Mouse (Mus musculus) embryonic stem cell, embryonic (primary cell): Measurements from ENCODE around the gene Rbms3.

Experiments used
- CTCF ChIA-PET, 4 experiments: fragments of 300-600 bp in 2 of 4; fragments of 350-600 bp in 2 of 4; sonication (Branson Sonifier 250); formaldehyde crosslinking; loops; one replicate each; lab custom pipeline; 2022; ENCODE audit warnings: inconsistent platforms in 2 of 4; lab: Charles Lee
- POLR2A ChIA-PET, 4 experiments: fragments of 300-600 bp in 2 of 4; fragments of 350-600 bp in 2 of 4; sonication (Branson Sonifier 250); formaldehyde crosslinking; loops; one replicate each; lab custom pipeline; 2022; ENCODE audit warnings: antibody characterized with exemption in 4 of 4, inconsistent platforms in 1 of 4; lab: Charles Lee

The Rbms3 gene

DNA sequence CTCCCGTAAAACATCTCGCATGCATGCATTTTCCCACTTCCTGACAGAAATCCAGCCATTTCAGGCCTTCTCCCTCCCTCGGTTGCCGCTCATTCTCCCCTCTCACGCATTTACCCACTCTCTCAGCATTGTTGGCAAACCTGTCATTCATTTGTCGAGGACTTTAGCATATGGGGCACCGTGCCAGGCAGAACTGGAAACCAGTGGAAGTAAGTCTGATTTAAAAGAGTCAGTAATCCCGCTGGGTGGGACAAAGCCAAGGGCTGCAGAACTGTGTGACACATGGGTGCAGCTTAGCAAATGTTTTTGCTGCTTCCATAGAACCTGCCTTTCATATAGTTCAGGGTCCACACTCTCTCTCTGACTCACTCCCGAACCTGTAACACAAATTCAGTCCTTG is 241.7 kb downstream of the Rbms3 start:
- CTCF ChIA-PET, result no interaction called here
- POLR2A ChIA-PET, result no interaction called here

DNA sequence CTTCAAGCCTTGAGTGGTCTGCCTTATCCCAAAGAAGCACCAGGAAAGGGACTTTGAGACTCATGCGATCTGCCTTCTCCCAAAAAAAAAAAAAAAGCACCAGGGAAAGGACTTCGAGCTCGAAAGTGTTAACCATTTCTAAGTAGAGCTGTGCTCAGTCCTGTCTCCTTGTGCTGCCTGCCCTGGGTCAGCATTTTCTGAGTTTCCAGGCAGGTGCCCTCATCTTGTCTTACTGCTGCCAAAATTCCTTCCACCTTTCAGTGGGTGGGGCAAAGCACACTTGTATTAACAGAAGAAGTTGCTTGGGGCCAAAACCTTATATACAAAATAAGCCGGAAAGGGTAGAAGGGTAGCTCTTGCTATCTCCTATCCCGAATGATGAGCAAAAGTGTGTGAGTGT is 248.8 kb downstream of the Rbms3 start:
- ChIA-PET CTCF (interaction anchor here in 1 of 4 experiments (0.6 kb wide), 1 partner anchor 1907 kb away, joined by 5 read pairs; no protein-coding TSS in a partner anchor), POLR2A (no interaction called here)

DNA sequence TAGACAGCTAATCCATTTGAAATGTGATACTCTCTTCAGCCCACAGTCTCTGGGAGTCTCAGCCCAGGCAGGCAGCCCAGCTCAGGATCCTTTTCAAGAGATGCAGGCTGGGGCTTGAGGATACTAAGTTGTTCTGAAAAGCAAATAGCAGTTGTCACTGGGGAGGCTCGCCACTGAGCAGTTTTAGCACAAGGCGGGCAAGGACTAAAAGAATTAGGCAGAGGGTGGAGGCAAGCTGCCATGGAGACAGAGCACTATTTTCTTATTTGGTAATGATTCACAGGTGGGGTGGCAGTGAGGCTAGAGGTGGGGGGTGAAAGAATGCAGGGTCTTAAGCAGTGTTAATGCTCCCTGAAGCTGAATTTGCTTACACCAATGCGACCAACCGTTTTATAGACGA is 249.6 kb downstream of the Rbms3 start:
- ChIA-PET POLR2A (no interaction called here), CTCF (no interaction called here)

DNA sequence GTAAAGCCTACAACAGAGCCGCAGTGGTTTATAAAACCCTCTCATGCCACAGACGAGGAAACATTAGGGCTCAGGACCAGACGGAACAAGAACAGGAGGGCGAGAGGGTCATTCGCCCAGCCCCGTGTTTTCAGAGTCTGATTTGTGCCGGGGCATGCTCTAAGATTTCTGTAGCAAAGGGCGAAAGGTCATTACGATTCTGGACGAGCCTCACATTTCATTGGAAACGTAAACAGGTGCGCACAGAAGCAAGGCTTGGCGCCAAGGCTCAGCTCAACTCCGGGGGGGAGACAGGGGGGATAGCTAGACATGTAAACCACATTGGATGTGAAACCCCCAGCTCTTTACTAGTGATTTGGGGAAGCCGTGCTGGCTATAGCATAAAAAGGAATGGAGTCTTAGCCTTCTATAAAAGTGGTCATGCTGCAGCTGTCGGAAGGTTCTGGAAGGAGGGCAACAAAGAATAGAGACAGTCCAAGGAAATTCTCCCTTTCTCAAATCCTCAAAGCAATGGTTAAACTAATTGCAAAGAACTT is 250.2 kb downstream of the Rbms3 start:
- ChIA-PET CTCF (no interaction called here), POLR2A (interaction anchor here in 1 of 4 experiments (0.6 kb wide), 1 partner anchor 40 kb away, joined by 6 read pairs; no protein-coding TSS in a partner anchor)

DNA sequence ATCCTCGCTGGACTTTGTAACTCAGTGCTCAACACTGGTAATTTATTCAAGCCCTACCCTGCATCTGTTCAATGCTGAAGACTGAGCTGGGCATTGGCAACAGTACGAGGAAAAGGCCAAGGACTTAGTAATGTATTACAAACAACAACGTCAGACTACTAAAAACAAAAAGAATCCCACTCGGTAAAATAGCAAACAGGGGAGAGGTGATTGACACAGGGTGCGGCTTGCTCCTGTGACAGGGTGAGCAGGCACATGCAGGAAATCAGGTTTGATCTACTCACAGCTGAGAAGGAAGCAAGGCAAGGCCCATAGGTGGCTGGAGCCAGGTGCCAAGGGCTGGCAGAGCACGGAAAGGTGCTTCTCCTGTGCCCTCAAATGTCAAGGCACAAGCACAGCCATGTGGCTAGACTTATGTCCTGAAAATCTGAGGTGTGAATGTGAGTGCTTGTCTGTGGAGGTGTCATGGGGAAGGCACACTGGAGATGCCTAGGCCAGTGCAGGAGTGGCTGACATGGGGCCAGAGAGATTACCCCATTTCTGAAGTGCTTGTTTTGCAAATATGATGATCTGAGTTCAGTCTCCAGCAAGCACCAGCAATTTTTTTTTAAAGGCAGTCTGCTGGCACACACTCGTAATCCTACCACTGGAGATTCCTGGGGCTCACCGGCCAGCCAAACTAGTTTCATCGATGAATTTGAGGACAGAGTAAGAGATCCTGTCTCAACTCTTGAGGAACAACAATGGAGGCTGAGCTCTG is 251.4 kb downstream of the Rbms3 start:
- POLR2A ChIA-PET, result interaction anchor here in 1 of 4 experiments (0.7 kb wide), 1 partner anchor 19 kb away, joined by 5 read pairs; no protein-coding TSS in a partner anchor
- CTCF ChIA-PET, result interaction anchor here in 1 of 4 experiments (0.7 kb wide), 1 partner anchor 597 kb away, joined by 3 read pairs; no protein-coding TSS in a partner anchor

DNA sequence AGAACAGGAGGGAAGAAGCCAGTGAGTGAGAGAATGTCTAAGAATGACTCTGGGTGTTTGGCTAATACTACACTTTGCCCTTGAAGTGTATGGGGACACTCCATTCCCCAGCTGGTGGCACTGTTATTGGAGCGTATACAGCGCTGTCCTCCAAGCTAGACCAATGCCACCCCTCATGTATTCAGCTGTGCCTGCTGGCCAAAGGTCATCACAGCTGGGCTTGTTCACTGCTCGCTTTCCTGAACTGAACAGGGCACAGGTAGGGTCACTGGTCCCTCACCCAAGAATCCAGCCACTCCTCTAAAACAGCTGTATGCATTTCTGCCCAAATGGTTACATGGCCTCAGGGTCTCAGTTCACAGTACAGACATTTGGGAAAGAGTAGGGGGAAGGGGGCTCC is 253.9 kb downstream of the Rbms3 start:
- ChIA-PET CTCF (no interaction called here), POLR2A (interaction anchor here in 1 of 4 experiments (1.3 kb wide), 1 partner anchor 20 kb away, joined by 3 read pairs; no protein-coding TSS in a partner anchor)

DNA sequence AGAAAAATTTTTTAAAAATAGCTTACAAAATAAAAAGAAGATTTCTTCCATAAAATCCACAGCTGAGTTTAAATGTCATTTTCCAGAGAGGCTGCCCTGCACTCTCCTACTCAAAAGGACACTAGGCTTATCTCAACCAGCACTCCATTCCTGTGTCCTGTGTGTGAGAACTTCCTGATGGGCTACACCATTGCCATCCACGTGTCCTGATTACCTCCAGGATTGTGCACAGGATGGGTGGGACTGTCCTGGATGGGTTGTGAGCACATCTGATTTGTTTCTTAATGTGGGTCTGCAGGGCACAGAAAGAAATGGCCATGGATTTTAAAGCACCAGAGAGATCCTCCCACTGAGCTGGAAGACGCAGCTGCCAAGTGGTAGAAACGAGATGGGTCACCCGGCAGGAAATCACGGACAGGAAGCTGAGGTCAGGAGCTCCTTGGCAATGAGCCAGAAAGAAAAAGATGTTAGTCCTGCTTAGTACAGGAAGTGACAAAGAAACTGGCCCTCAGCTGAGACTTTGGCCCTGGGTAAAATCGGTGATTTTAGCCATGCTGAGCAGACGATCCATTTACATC is 256.5 kb downstream of the Rbms3 start:
- ChIA-PET CTCF (no interaction called here), POLR2A (interaction anchor here in 1 of 4 experiments (1.0 kb wide), 1 partner anchor 10 kb away, joined by 3 read pairs; no protein-coding TSS in a partner anchor)

DNA sequence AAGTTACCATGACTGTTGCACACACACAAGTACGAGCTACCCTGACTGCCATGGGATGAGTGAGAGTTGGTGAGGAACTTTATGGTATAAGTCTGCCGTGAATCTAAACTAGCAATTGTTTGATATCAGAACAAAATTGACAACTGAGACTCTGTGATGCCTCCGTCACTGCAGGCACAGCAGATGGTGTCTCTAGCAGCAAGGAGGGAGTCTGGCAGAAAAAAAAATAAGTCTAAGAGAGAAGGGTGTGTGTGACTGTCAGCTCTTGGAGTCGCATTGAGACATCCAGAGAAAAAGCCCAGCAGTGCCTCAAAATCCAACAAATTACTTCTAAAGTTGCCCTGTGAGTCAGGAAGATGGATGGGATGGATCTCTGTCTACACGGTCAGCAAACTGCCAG is 257.7 kb downstream of the Rbms3 start:
- ChIA-PET CTCF (no interaction called here), POLR2A (no interaction called here)

DNA sequence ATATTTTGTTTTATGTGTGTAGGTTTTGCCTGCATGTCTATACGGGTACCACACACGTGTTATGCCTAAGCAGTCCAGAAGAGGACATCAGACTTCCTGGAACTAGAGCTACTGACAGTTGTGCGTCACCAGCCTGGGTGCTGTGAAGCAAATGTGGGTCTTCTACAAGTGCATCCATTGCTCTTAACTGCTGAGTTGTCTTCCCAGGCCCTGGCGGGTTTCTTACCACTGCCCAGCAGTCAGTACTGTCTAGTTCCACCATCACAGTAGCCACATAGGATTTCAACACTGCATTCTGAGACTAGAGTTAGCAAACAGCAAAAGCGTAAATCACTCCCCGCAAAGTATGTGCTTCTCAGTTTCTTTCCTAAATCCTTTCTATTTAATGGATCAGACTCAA is 259.6 kb downstream of the Rbms3 start:
- ChIA-PET POLR2A (no interaction called here), CTCF (no interaction called here)

DNA sequence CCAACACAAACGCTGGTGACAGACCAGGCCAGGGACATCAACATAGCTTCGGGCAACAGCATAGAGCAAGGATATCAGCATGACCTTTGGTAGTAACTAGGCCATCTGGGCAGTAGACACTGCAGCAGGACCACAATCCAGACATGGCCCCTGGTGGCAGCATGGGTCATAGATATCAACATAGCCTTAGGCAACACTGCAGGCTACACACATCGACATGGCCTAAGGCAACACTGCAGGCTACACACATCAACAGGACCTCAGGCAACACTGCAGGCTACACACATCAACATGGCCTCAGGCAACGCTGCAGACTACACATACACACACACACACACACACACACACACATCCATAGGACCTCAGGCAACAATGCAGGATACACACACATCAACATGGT is 261.7 kb downstream of the Rbms3 start:
- ChIA-PET POLR2A (no interaction called here), CTCF (no interaction called here)

DNA sequence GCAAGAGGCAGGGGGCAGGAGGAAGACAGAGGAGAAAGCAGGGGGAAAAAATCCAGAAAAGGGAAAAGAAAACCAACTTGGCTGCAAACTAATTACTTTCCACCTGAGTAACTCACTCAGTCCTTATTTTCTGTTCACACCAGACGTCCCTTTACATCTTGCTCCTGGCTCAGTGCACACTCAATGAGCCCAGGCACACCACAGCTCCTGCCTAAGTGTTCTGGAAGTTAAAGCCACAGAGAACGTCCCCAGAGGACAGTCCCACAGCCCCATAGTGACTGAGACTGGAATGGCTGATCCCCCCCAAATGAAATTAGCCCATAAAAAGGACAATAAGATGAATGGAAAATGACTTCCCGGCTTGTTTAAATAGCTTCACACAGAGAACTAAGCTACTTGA is 265.1 kb downstream of the Rbms3 start:
- POLR2A ChIA-PET, result no interaction called here
- CTCF ChIA-PET, result interaction anchor here in 1 of 4 experiments (1.8 kb wide), 1 partner anchor 9 kb away, joined by 5 read pairs; no protein-coding TSS in a partner anchor

DNA sequence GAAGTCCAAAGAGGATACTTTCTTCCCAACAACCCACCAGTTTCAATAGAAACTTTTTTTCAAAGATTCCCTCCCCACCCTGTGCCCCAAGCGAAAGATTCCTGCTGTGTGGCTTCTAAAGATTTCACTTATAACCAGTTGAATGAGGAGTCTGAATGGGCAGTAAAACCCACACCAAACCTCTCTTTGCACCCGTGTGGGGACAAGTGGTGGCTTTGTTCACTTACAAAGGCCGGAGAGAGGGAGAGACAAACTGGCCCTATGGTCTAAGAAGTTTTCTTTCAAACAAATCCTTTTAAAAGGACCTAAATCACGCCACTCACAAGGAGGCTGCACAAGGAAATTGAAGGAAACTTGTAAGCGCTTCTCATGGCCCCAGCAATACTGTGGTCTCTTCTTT is 268.3 kb downstream of the Rbms3 start:
- POLR2A ChIA-PET, result no interaction called here
- CTCF ChIA-PET, result no interaction called here

DNA sequence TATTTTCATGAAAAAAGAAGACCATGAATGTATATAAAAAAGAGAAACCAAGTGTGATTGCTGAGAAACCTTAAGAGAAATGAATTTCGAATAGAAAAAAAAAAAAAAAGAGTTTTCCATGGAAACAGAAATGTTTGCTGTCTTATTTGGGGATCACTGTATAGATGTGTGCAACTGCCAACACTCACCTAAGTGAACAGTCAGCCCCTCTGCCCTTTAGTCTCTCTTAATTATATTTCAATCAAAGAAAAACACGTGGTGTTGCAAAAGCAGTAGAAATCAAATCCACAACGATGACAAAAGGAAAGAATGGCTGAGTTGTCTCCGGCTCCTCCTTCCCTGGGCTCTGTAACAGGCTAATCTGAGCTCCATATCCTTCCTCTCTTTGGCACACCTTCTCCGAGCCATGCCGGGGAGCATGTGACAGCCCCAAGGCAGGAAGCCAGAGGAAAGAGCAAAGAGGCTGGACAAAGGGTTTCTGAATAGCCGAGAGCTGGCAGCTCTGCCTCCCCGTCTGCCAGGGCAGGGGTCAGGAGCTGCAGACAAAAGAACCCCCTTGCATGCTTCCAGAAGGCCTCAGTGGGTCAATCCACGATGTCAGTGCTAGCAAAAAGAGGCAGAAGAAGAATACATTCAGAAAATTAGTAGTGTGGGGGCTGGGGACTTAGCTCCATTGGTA is 272.8 kb downstream of the Rbms3 start:
- POLR2A ChIA-PET, result interaction anchor here in 2 of 4 experiments (0.5 to 0.7 kb wide), 2 partner anchors 46 to 77 kb away, joined by 3 to 4 read pairs; no protein-coding TSS in a partner anchor
- CTCF ChIA-PET, result interaction anchor here in 1 of 4 experiments (1.4 kb wide), 1 partner anchor 379 kb away, joined by 3 read pairs; no protein-coding TSS in a partner anchor

DNA sequence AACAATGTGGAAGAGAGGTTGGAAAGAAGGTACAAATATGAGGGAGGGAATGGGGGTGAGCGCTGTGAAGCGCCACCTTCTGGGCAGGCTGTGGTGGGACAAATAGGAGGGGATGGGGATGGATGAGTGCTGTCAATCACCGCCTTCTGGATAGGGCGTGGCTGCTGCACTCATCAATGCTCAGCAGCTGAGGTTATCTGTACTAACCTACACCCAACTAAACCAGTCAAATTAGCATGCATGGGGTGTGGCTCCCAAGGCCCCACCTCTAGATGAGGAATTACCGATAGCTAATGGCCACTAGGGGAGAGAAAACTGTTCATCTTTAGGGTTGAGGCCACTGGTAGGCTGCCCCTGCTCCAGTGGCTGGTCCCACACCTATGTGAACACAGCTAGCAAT is 274.2 kb downstream of the Rbms3 start:
- CTCF ChIA-PET, result interaction anchor here (0.5 to 1.1 kb wide), 6 partner anchors 9 to 284 kb away, joined by 3 to 17 read pairs (median 4); no protein-coding TSS in a partner anchor
- POLR2A ChIA-PET, result interaction anchor here in 1 of 4 experiments (1.2 kb wide), 1 partner anchor 20 kb away, joined by 3 read pairs; no protein-coding TSS in a partner anchor

DNA sequence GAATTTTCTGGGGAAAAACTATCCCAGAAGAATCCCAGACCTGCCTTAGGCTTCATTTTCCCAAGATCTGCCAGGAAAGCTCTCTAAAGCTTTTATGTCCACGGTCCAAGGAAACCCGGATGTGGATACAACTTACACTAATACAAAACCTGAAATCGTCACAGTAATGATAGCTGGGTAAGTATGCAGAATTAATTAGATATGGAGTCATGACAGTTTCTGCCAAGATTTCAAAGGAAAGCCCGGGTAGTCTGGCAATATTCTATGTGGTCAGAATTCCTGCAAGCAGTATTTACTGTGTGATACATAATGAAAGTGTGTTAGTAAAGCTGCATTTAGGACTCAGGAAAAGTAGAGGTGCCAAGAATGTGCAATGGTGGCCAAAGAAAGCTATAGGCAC is 287.4 kb downstream of the Rbms3 start:
- CTCF ChIA-PET, result no interaction called here
- POLR2A ChIA-PET, result interaction anchor here in 1 of 4 experiments (1.2 kb wide), 1 partner anchor 10 kb away, joined by 4 read pairs; no protein-coding TSS in a partner anchor

DNA sequence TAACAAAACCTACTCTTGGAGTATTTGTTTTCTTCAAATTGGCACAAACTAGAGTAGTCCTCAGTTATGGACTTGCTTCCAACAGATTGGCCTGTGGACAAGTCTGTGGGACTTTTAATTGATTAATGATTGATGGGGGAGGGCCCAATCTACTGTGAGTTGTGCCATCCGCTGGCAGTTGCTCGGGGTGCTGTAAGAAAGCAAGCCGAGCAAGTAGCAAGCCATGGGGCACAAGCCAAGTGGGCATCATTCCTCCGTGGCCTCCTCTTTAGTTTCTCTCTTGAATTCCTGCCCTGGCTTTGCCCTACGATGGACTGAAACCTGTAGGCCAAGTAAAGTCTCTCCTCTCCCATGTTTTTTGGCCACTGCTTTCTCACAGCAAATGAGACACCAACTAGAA is 299.0 kb downstream of the Rbms3 start:
- ChIA-PET POLR2A (no interaction called here), CTCF (no interaction called here)

DNA sequence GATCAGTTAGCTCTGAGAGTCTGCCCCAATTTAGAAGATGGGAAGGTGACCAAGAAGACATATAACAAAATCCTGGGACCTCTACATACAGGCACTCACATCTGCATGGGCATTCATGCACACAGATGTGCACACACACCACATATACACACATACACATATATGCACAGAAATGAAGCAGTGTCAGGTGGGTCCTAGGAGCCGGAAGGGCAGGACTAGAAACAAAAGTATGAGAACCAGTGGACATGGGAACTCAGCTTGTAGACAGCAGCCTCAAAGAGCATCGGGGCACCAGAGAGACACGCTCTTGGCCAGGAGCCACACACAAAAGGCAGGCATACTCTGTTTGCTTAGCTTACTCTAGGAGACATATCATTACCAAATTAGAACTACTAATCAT is 310.4 kb downstream of the Rbms3 start:
- ChIA-PET POLR2A (interaction anchor here in 1 of 4 experiments (0.7 kb wide), 1 partner anchor 31 kb away, joined by 3 read pairs; no protein-coding TSS in a partner anchor), CTCF (no interaction called here)

DNA sequence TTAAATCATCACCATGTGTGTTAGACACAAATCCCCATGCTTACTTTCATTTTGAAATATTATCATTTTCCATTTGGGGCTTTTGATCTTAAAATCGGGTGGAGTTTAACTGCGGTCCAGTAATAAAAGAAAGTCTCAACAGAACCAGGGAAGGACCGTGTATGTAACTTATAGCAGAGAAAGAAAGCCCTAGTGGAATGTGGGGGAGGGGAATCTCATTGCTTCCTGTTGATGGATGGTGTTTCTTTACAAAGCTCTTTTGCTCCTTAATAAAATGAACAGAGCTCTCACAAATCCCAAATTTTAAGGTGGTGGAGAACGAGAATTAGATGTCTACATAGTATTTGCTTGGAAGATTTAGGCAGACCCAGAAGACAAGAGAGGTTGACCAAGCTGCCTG is 311.3 kb downstream of the Rbms3 start:
- CTCF ChIA-PET, result no interaction called here
- POLR2A ChIA-PET, result no interaction called here

DNA sequence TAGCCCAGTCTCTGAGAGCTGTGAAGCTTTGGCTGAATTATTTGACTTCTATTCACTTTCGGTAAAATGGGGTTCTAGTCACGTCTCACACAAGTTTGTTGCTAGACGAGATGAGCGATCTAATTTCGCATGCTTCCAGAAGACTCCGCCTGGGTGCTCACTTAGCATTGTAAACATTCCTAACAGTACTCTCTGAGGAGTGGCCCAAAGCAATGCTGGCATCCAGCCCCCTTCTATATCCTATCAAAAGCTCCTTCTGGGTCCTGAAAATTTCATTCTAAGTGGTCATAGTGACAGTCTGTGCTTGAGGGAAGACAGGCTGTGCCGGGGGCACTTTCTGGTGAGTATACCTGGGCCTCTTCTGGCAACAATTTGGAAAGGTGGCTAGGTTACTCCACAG is 312.5 kb downstream of the Rbms3 start:
- CTCF ChIA-PET, result no interaction called here
- POLR2A ChIA-PET, result no interaction called here
